Mouse (Mus musculus) megakaryocyte, embryonic 14.5 days (primary cell): ENCODE results near the gene Grap2. TPM values are rescaled to one million over a fixed set of nuclear protein-coding genes. Genes with fewer than 3 reads are reported as not detected.

ENCODE experiments used
- H3K27me3 ChIP-seq: replicated peaks from 2 replicates; pipeline ENCODE3; 2012; ENCODE audit warnings: inconsistent platforms
- H3K36me3 ChIP-seq: replicated peaks from 2 replicates; pipeline ENCODE3; 2012; ENCODE audit warnings: low read length, inconsistent platforms, mixed read lengths
- H3K4me1 ChIP-seq: 2 replicates; pipeline ENCODE4 v1.6.1; 2012; ENCODE audit warnings: inconsistent platforms
- H3K4me3 ChIP-seq: replicated peaks from 2 replicates; pipeline ENCODE3; 2012; ENCODE audit warnings: moderate library complexity, mild to moderate bottlenecking, inconsistent platforms
- H3K9me3 ChIP-seq: 2 replicates; pipeline ENCODE4 v1.6.1; 2012; ENCODE audit warnings: inconsistent platforms
- FLI1 ChIP-seq: IDR thresholded peaks from 2 replicates; pipeline ENCODE4 v1.6.1; 2012; ENCODE audit warnings: low read length, inconsistent platforms, mixed read lengths
- GATA1 ChIP-seq: IDR thresholded peaks from 3 replicates; pipeline ENCODE4 v1.6.1; 2012; ENCODE audit warnings: mixed read lengths, low read length, inconsistent platforms, borderline replicate concordance
- polyA plus RNA-seq: library from polyadenylated mRNA; stranded (reverse); fragments of >175 nt; gene quantifications from 2 replicates; pipeline ENCODE4 v1.2.3, GENCODE M21; 2012; ENCODE audit warnings: low replicate concordance; ENCODE audit not compliant: insufficient read depth

Grap2 gene
- polyA plus RNA-seq, 1 experiment = 136 TPM

- no peaks in the 10 kb centered on the region for H3K36me3 ChIP-seq
- no peak overlapping the region for H3K4me3 ChIP-seq
- no peaks in the 10 kb centered on the region for H3K9me3 ChIP-seq
- peaks cover 9% of the 10 kb centered on the region for H3K4me1 ChIP-seq
- H3K27me3 ChIP-seq = peaks cover 49% of the 10 kb centered on the region
- no peak for TF ChIP-seq GATA1
- no peak for TF ChIP-seq FLI1
These were observed 5.7 kb upstream of the Grap2 start for GRCm38 (mm10) chr15:80566696-80567095.

GRCm38 (mm10) chr15:80567139-80567538 is 5.3 kb upstream of the Grap2 start:
- Histone ChIP-seq H3K27me3 (peaks cover 50% of the 10 kb centered on the region), H3K9me3 (no peaks in the 10 kb centered on the region), H3K36me3 (no peaks in the 10 kb centered on the region), H3K4me3 (no peak overlapping the region), H3K4me1 (peaks cover 14% of the 10 kb centered on the region)
- TF ChIP-seq FLI1 = no peak
- no peak for TF ChIP-seq GATA1

DNA sequence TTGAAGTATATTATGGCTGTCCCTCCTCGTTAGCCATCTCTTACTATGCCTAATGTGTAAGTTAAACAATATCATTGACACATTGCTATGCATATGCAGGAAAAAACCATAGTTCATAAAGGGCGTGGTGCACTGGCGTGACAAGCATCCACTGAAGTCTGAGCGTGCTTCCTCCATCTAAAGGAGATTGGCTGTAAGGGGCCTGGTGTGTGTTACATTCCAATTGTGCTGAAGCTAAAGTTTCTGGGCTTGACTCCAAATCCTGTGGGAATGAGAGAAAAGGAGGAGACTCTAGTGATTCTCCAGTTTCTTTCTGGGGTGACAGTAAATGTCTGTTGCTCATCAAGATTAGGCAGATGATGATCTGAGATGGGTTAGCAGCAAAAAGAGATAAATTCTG is 4.7 kb upstream of the Grap2 start:
- no peaks in the 10 kb centered on the region for H3K36me3 ChIP-seq
- H3K4me1 ChIP-seq = peaks cover 16% of the 10 kb centered on the region
- H3K4me3 ChIP-seq = no peak overlapping the region
- no peaks in the 10 kb centered on the region for H3K9me3 ChIP-seq
- H3K27me3 ChIP-seq = peaks cover 53% of the 10 kb centered on the region
- TF ChIP-seq FLI1 = no peak
- TF ChIP-seq GATA1 = no peak

- TF ChIP-seq FLI1 (no peak), GATA1 (no peak)
- H3K36me3 ChIP-seq = no peaks in the 10 kb centered on the region
- no peak overlapping the region for H3K4me3 ChIP-seq
- H3K27me3 ChIP-seq = peaks cover 62% of the 10 kb centered on the region
- peaks cover 17% of the 10 kb centered on the region for H3K4me1 ChIP-seq
- no peaks in the 10 kb centered on the region for H3K9me3 ChIP-seq
These were observed 3.2 kb upstream of the Grap2 start for GRCm38 (mm10) chr15:80569205-80569604.

- TF ChIP-seq FLI1 = no peak
- TF ChIP-seq GATA1 = no peak
- no peak overlapping the region for H3K4me3 ChIP-seq
- no peaks in the 10 kb centered on the region for H3K9me3 ChIP-seq
- H3K27me3 ChIP-seq = peaks cover 66% of the 10 kb centered on the region
- peaks cover 17% of the 10 kb centered on the region for H3K4me1 ChIP-seq
- H3K36me3 ChIP-seq = no peaks in the 10 kb centered on the region
These were observed 2.2 kb upstream of the Grap2 start for GRCm38 (mm10) chr15:80570226-80570625.

GRCm38 (mm10) chr15:80571611-80572010 is 783 bp upstream of the Grap2 start:
- Histone ChIP-seq H3K27me3 (peaks cover 69% of the 10 kb centered on the region), H3K4me1 (peaks cover 17% of the 10 kb centered on the region), H3K36me3 (no peaks in the 10 kb centered on the region), H3K4me3 (no peak overlapping the region), H3K9me3 (no peaks in the 10 kb centered on the region)
- TF ChIP-seq GATA1 (no peak), FLI1 (no peak)

- H3K36me3 ChIP-seq = no peaks in the 10 kb centered on the region
- peaks cover 15% of the 10 kb centered on the region for H3K4me1 ChIP-seq
- no peaks in the 10 kb centered on the region for H3K9me3 ChIP-seq
- no peak overlapping the region for H3K4me3 ChIP-seq
- TF ChIP-seq GATA1 = no peak
- TF ChIP-seq FLI1 = no peak
- H3K27me3 ChIP-seq = peaks cover 71% of the 10 kb centered on the region
These were observed 572 bp downstream of the Grap2 start for GRCm38 (mm10) chr15:80572811-80573520.

- H3K4me1 ChIP-seq = peaks cover 15% of the 10 kb centered on the region
- H3K27me3 ChIP-seq = peaks cover 67% of the 10 kb centered on the region
- TF ChIP-seq GATA1 = no peak
- TF ChIP-seq FLI1 = no peak
- H3K9me3 ChIP-seq = no peaks in the 10 kb centered on the region
- H3K4me3 ChIP-seq = no peak overlapping the region
- H3K36me3 ChIP-seq = no peaks in the 10 kb centered on the region
These were observed 2.0 kb downstream of the Grap2 start for GRCm38 (mm10) chr15:80574211-80575040.

GRCm38 (mm10) chr15:80575817-80576370 is 3.5 kb downstream of the Grap2 start:
- Histone ChIP-seq H3K4me3 (no peak overlapping the region), H3K9me3 (no peaks in the 10 kb centered on the region), H3K4me1 (peaks cover 15% of the 10 kb centered on the region), H3K36me3 (no peaks in the 10 kb centered on the region), H3K27me3 (peaks cover 67% of the 10 kb centered on the region)
- no peak for TF ChIP-seq GATA1
- TF ChIP-seq FLI1 = no peak
